Mouse (Mus musculus) cerebellum, adult 2 months (tissue): ENCODE data around the gene Rims1. TPM values are rescaled to one million over a fixed set of nuclear protein-coding genes. Genes with fewer than 3 reads are reported as not detected.

Experiments
- DNase-seq, 2 experiments: peaks; one replicate each; pipeline ENCODE4 v3.0.0; 2021
- H3K27ac ChIP-seq: fragments of 200-500 bp; 2 replicates; pipeline ENCODE4 v1.5.1; 2012; ENCODE audit warnings: low read length, control low read depth, inconsistent platforms; ENCODE audit not compliant: insufficient read depth
- H3K27me3 ChIP-seq: fragments of 200-500 bp; 2 replicates; pipeline ENCODE4 v1.6.1; 2012; ENCODE audit warnings: inconsistent platforms, mild to moderate bottlenecking, low read length, moderate library complexity; ENCODE audit not compliant: control insufficient read depth, insufficient read depth
- H3K4me1 ChIP-seq: fragments of 200-500 bp; 2 replicates; pipeline ENCODE4 v1.6.1; 2011; ENCODE audit warnings: low read length; ENCODE audit not compliant: control insufficient read depth, insufficient read depth
- H3K4me3 ChIP-seq: fragments of 200-500 bp; replicated peaks from 2 replicates; pipeline ENCODE3; 2011; ENCODE audit warnings: mild to moderate bottlenecking, low read depth, low read length, control low read depth; ENCODE audit not compliant: insufficient read depth
- CTCF ChIP-seq: fragments of 200-500 bp; IDR thresholded peaks from 2 replicates; pipeline ENCODE4 v1.5.1; 2011; ENCODE audit warnings: low read depth, mild to moderate bottlenecking, control low read depth, low read length, moderate library complexity, borderline replicate concordance; ENCODE audit not compliant: insufficient read depth
- POLR2A ChIP-seq: fragments of 200-500 bp; IDR thresholded peaks from 2 replicates; pipeline ENCODE4 v1.6.1; 2011; ENCODE audit warnings: low read length, control low read depth, borderline replicate concordance; ENCODE audit not compliant: insufficient read depth
- WGBS: fragments of 180-500 bp; shearing (Covaris S2); methylation state at CpG from one replicate; pipeline ENCODE4 v1.1.7; 2018; 5-methylcytosine and 5-hydroxymethylcytosine counted together
- polyA plus RNA-seq: library from polyadenylated mRNA; depleted of rRNA; stranded (reverse); fragments of >200 nt; gene quantifications from 2 replicates; pipeline ENCODE4 v1.2.3, GENCODE M21; 2012

Rims1 gene
- polyA plus RNA-seq, 1 experiment: 102 TPM

DNA sequence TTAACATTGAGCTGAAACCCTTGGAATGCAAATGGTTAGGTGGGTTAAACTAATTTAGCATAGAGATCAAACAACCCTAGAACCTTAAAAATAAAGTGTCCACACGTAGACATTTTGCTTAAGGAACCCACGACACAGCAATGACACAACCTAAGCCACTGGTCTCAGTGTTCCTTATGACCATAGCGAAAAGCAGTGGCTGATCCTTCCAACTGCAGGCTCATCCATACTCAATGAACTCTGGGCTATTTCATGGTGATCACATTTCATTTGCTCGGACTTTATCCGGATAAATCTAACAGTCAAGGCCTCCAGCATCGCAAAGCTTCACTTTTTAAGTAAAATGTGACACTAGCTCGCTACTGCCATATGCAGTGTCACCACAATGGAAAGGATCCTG, 494.3 kb downstream of the Rims1 start:
- 84% methylated on average over 7 of the region's 7 CpGs for WGBS
- no peak for TF ChIP-seq CTCF
- Histone ChIP-seq H3K27ac (no peak overlapping the region), H3K27me3 (no peaks in the 10 kb centered on the region), H3K4me3 (no peak overlapping the region), H3K4me1 (no peaks in the 10 kb centered on the region; the same call in 1 of the 2 replicates)
- no peak for DNase-seq

DNA sequence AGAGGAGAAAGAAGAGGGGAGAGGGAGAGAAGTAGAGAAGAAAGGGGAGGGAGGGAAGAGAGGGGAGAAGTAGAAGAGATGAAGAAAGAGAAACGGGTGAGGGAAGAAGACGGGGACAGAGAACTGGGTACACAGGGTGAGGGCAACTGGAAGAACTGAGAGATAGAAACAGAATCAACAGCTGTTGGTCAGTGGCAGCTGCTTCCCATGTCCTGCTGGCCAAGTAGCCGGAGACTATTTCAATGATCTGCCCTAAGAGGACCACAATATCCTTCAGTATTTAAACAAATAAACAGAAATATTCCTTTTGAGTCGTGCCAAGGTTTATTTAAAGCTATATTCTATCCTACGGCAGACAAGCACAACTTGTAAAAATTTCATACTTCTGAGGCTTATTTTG, 499.3 kb downstream of the Rims1 start:
- H3K27me3 ChIP-seq: no peaks in the 10 kb centered on the region
- no peak for TF ChIP-seq POLR2A
- TF ChIP-seq CTCF: no peak
- 78% methylated on average over 5 of the region's 5 CpGs for WGBS
- DNase-seq: no peak
- H3K27ac ChIP-seq: no peak overlapping the region
- H3K4me1 ChIP-seq: peaks cover 4% of the 10 kb centered on the region; the same call in 1 of the 2 replicates
- no peak overlapping the region for H3K4me3 ChIP-seq

DNA sequence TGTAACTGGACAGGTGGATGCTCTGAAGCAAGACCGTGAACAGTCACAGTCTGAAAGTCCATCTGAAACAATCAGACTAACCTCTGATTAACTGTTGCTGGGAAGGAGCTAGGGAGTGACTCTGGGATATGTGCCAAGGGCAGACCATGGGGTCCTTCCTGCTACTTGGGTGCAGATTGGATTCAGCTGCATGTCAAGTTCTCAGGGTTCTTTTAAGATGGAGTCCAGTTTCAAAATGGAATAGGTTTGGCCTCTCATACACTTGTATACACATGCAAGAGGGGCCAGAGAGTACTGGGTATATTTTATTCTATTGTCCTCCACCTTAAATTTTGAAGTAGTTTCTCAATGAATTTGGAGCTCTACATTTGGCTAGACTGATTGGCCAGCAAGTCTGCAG, 499.9 kb downstream of the Rims1 start:
- WGBS: 77% methylated on average over 1 of the region's 1 CpGs
- Histone ChIP-seq H3K27ac (no peak overlapping the region), H3K4me3 (no peak overlapping the region), H3K27me3 (no peaks in the 10 kb centered on the region), H3K4me1 (peaks cover 4% of the 10 kb centered on the region; the same call in 1 of the 2 replicates)
- TF ChIP-seq CTCF: no peak
- TF ChIP-seq POLR2A: no peak
- no peak for DNase-seq

DNA sequence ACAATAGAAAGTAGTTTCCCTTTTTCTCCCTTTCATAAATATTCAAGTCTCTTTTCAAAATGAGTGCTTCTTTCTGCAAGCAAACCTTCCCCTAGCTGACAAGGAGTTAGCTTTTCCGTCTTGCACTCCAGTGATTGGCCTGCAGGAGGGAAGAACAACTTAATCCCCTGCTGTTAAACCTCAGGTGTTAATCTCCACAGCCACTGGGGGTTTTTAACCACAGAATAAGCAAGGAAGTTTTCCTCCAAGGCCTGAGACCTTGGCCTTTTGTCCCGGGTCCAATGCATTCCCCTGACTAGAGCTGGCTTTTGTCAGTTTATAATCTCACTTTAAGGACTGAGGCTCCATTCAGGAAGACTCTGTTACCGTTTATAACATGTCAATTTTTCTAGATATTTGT, 511.8 kb downstream of the Rims1 start:
- Histone ChIP-seq H3K27ac (no peak overlapping the region), H3K27me3 (no peaks in the 10 kb centered on the region), H3K4me1 (no peaks in the 10 kb centered on the region), H3K4me3 (no peak overlapping the region)
- TF ChIP-seq CTCF (no peak), POLR2A (no peak)
- 23% methylated on average over 3 of the region's 3 CpGs for WGBS
- DNase-seq: no peak

DNA sequence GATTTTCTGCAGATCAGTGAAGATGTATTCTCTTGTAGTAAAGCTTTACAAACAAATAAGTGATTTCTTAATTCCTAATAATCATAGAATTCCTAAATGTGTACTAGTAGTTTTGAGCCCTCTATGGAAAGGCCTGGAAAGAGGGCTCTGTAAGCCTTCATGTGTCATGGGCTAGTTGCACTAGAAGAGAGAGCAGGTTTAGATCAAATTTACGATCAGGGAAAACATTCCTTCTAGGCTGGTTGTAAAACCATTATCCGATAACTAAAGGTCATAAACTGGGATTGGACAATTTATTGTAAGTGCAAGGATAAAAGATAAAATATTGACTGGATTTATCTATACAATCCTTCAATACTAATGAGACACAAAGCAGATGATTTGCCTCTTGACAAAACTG, 512.5 kb downstream of the Rims1 start:
- H3K27me3 ChIP-seq: no peaks in the 10 kb centered on the region
- DNase-seq: no peak
- H3K4me1 ChIP-seq: no peaks in the 10 kb centered on the region
- no peak overlapping the region for H3K27ac ChIP-seq
- H3K4me3 ChIP-seq: no peak overlapping the region
- 96% methylated on average over 2 of the region's 2 CpGs for WGBS
- TF ChIP-seq POLR2A: no peak

DNA sequence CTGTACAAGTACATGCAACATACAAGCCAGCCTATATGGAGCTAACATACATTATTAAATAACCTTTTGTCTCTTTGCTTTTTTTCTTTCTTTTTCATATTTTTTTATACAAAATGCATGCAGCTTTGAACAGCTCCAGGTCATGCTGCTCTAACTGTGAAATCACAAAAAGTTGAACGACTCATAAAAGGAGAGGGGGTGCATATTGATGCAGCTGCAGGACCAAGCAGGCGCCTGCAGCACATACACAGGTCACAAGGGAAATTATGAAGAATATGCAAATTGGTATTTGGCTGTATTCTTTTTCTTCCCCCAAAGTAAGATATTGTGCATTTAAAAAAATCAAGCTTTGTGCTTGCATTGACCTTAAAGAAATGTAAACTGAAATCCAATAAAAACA, 519.0 kb downstream of the Rims1 start:
- Histone ChIP-seq H3K4me1 (no peaks in the 10 kb centered on the region), H3K4me3 (no peak overlapping the region), H3K27me3 (no peaks in the 10 kb centered on the region), H3K27ac (no peak overlapping the region)
- DNase-seq: no peak
- WGBS: 40% methylated on average over 2 of the region's 2 CpGs
- TF ChIP-seq CTCF: no peak

DNA sequence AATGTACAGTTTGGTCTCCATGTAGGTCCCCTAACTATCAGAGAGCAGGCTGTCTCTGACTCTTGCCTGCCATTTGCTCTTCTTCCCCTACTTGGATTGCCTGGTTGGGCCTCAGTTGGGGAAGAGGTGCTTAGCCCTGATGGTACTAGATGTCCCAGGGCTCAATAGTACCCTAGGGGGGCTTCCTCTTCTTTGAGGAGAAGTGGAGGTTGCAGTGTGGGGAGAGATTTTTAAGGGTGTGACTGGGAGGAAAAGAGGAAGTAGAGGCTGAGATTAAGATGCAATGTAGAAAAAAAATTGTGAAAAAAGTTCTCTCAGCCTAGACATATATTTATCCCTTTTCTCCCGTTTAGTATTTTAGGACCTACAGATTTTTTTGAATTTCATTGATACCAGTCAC, 525.8 kb downstream of the Rims1 start:
- WGBS: 82% methylated on average over 1 of the region's 1 CpGs

DNA sequence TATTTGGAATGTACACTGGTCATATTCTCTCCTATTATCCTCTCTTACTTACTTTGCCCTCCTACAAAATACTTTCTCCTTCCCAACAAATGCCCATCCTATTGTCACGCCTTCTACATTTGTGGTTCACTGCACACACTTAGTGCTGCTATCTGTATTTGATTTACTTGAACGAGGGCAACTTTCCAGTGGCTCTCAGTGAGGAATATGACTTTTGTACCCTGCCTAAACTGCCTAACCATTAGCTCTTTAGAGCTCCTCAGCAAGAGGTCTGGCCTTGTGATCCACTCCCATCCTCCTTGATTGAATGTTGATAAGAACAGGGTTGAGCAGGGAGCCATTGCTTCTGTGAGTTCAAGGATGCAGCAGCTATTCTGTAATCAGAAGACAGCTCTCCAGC, 531.7 kb downstream of the Rims1 start:
- Histone ChIP-seq H3K27ac (no peak overlapping the region), H3K4me3 (no peak overlapping the region), H3K27me3 (no peaks in the 10 kb centered on the region), H3K4me1 (no peaks in the 10 kb centered on the region)
- 49% methylated on average over 2 of the region's 2 CpGs for WGBS
- DNase-seq: no peak
- TF ChIP-seq POLR2A (no peak), CTCF (no peak)

More for the DNA sequence above, 525.8 kb downstream of the Rims1 start:
- no peaks in the 10 kb centered on the region for H3K4me1 ChIP-seq
- no peak for TF ChIP-seq POLR2A
- no peak for TF ChIP-seq CTCF
- H3K4me3 ChIP-seq: no peak overlapping the region
- DNase-seq: no peak
- H3K27ac ChIP-seq: no peak overlapping the region
- H3K27me3 ChIP-seq: no peaks in the 10 kb centered on the region

DNA sequence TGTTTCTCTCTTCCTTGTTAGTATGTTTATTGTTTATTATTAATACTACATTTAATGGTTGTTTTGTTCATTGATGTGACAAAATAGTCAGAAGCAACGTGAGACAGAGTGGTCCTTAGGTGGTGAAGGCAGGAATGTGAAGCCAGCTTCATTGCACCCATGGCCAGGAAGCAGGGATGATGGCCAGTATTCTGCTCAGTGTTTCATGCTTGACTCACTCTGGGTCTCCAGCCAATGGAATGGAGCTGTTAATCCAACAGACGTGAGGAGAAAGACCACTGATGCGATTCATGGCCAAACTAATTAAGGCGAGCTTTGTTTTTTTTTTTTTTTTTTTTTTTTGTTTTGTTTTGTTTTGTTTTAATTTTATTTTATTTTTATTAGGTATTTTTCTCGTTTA, 535.7 kb downstream of the Rims1 start:
- Histone ChIP-seq H3K27ac (no peak overlapping the region), H3K4me1 (no peaks in the 10 kb centered on the region; the same call in 1 of the 2 replicates), H3K27me3 (no peaks in the 10 kb centered on the region), H3K4me3 (no peak overlapping the region)
- 45% methylated on average over 5 of the region's 5 CpGs for WGBS
- DNase-seq: no peak
- no peak for TF ChIP-seq POLR2A
- TF ChIP-seq CTCF: no peak
